12 mouse cellular contexts compared by ENCODE assay signal in genomic region chr10:21118341-21118740, GRCm38 (mm10).
"Had no signal": no experiment of that assay in that cellular context is flagged by ENCODE, and none has a peak within 500 bp of the region (broad histone marks: within the 10 kb centered on the region; RNA-seq: fewer than 3 reads in every experiment).

No protein-coding gene starts in this region.

- H3K27me3 ChIP-seq: limb, embryonic 12.5 days; stomach, embryonic 15.5 days had no signal

- H3K9ac ChIP-seq: limb, embryonic 12.5 days; liver, embryonic 14.5 days; stomach, embryonic 15.5 days had no signal

- H3K36me3 ChIP-seq: limb, embryonic 12.5 days; stomach, embryonic 15.5 days had no signal

- H3K4me3 ChIP-seq: layer of hippocampus, adult 2 months; limb, embryonic 12.5 days; myocyte; stomach, embryonic 15.5 days had no signal

- DNase-seq: kidney, postnatal 10 days; kidney, postnatal 4 days; liver; lung, adult 18-20 months; midbrain, embryonic 14.5 days; right cerebral cortex, postnatal 4 days; thymus, postnatal 36 days had no signal

- H3K4me2 ChIP-seq: limb, embryonic 12.5 days; stomach, embryonic 15.5 days had no signal

- H3K27ac ChIP-seq: layer of hippocampus, adult 2 months; limb, embryonic 12.5 days; liver, embryonic 14.5 days; stomach, embryonic 15.5 days had no signal

- H3K4me1 ChIP-seq: stomach, embryonic 15.5 days had no signal

- H3K9me3 ChIP-seq: limb, embryonic 12.5 days; stomach, embryonic 15.5 days had no signal
